Mouse (Mus musculus): Measurements from ENCODE around the gene Map7d1.

GRCm38 (mm10) chr4:126291196-126291595, 35.1 kb upstream of the Map7d1 start:
- TF ChIP-seq GATA1 (IDR thresholded peaks at IDR 0.05; ENCODE audit: borderline replicate concordance, low read length), result no peak
- TF ChIP-seq FLI1 (IDR thresholded peaks at IDR 0.05; ENCODE audit: low read length), result no peak
